Mouse (Mus musculus) lung, postnatal 0 days (tissue): ENCODE measurements at regions not wholly inside any gene's neighbourhood (a gene's known extent, or its start where the extent isn't known, plus 50 kb on each side); places are given as distances from the start of the nearest gene placed in this dataset.

ENCODE experiments used
- ATAC-seq: fragments of 200-750 bp; cut with Nextera tagmentation; 2 replicates; pipeline ENCODE4 v1.8.0; 2017; ENCODE audit warnings: moderate library complexity
- DNase-seq: peaks from one replicate; pipeline ENCODE4 v3.0.0-alpha.2; 2016; ENCODE audit warnings: low spot score
- H3K27ac ChIP-seq: fragments of 300-500 bp; sonication (generic); 2 replicates; pipeline ENCODE4 v1.5.1; 2014; ENCODE audit warnings: antibody characterized with exemption, mild to moderate bottlenecking, low read length, mixed read lengths
- H3K27me3 ChIP-seq: fragments of 300-500 bp; sonication (generic); replicated peaks from 2 replicates; pipeline ENCODE4 v1.6.1; 2014; ENCODE audit warnings: low read length, mixed read lengths; ENCODE audit not compliant: insufficient read depth
- H3K36me3 ChIP-seq: fragments of 300-500 bp; sonication (generic); 2 replicates; pipeline ENCODE4 v1.6.1; 2014; ENCODE audit warnings: low read length, mixed read lengths; ENCODE audit not compliant: insufficient read depth
- H3K4me1 ChIP-seq: fragments of 300-500 bp; sonication (generic); 2 replicates; pipeline ENCODE4 v1.6.1; 2014; ENCODE audit warnings: antibody characterized with exemption, low read depth, low read length, mixed read lengths; ENCODE audit not compliant: insufficient read depth
- H3K4me2 ChIP-seq: fragments of 300-500 bp; sonication (generic); replicated peaks from 2 replicates; pipeline ENCODE4 v1.6.1; 2014; ENCODE audit warnings: low read depth, mild to moderate bottlenecking, low read length, moderate library complexity, mixed read lengths
- H3K4me3 ChIP-seq: fragments of 300-500 bp; sonication (generic); 2 replicates; pipeline ENCODE4 v1.5.1; 2014; ENCODE audit warnings: low read depth, low read length
- H3K9ac ChIP-seq: fragments of 300-500 bp; sonication (generic); replicated peaks from 2 replicates; pipeline ENCODE4 v1.6.1; 2014; ENCODE audit warnings: low read depth, mild to moderate bottlenecking
- H3K9me3 ChIP-seq: fragments of 300-500 bp; sonication (generic); 2 replicates; pipeline ENCODE4 v1.6.1; 2016; ENCODE audit warnings: low read length, mixed read lengths
- CTCF ChIP-seq: IDR thresholded peaks from 2 replicates; pipeline ENCODE4 v1.5.1; 2016; ENCODE audit warnings: antibody characterized with exemption, mild to moderate bottlenecking
- EP300 ChIP-seq: IDR thresholded peaks from 2 replicates; pipeline ENCODE4 v1.6.1; 2016; ENCODE audit warnings: antibody characterized with exemption, mild to moderate bottlenecking, control low read depth
- WGBS: fragments of 180-500 bp; shearing (Covaris S2); extraction: QIAGEN DNeasy Blood & Tissue Kit; methylation state at CpG from one replicate; pipeline ENCODE4 v1.1.7; 2014; 5-methylcytosine and 5-hydroxymethylcytosine counted together

DNA sequence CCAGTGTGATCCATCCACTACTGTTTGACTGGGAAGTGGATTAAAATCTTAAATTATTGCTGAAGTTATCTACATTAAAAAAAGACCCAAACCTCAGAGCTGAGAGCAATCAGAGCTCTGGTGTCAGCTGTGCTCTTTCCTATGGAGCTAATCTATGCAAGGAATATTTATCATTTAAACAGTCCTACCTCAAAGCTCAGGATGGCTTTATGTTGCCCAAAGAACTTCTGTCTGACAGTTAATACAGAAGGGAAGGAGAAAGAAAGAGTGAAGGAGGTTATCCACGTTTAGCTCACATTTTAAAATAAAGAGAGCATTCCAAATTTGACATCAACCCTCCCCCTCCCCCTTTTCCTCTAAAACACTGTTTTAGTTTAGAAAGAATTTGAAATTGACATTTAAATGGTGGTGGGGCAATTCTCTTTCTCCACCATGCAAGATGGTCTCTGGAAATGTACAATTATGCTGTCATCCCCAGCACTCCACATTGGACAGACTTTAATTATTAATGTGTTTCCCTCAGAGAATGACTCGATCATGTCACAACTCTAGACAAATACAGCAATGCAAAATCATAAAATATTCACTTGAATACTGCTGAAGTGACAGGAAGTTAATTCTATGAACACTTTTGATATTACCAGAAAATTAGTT lies 1141.5 kb upstream of the Adgrl4 start:
- WGBS: 52% methylated on average over 2 of the region's 2 CpGs
- H3K36me3 ChIP-seq: no peaks in the 10 kb centered on the region
- H3K9ac ChIP-seq: no peak overlapping the region
- H3K4me2 ChIP-seq: no peak overlapping the region
- no peaks in the 10 kb centered on the region for H3K27me3 ChIP-seq
- ATAC-seq (no peak), DNase-seq (no peak)
- H3K4me3 ChIP-seq: no peak overlapping the region
- no peaks in the 10 kb centered on the region for H3K9me3 ChIP-seq
- TF ChIP-seq EP300 (no peak), CTCF (no peak)
- no peaks in the 10 kb centered on the region for H3K4me1 ChIP-seq
- H3K27ac ChIP-seq: no peak overlapping the region

DNA sequence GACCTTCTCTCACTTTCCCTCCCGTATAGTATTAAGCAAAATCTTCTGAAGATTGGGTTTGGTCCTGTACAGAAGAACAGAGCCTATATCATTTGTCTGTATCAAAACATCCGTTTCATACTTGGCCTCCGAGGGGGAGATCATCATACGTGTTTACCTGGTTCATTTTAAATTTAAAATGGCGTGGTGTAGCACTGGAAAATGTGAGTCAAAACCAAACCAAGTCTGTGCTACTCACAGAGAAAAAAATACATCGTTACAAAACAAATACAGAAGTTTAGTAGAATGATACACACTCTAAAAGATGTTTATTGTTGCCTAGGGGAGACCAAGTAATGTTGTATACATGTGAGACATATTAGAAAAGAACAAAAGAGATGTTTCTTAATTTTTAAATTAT lies 1108.9 kb upstream of the Adgrl4 start:
- Histone ChIP-seq H3K27me3 (no peaks in the 10 kb centered on the region), H3K4me2 (no peak overlapping the region), H3K4me3 (no peak overlapping the region), H3K27ac (no peak overlapping the region), H3K4me1 (no peaks in the 10 kb centered on the region), H3K9ac (no peak overlapping the region), H3K9me3 (no peaks in the 10 kb centered on the region), H3K36me3 (no peaks in the 10 kb centered on the region)
- WGBS: 81% methylated on average over 6 of the region's 6 CpGs
- DNase-seq: no peak
- TF ChIP-seq CTCF (no peak), EP300 (no peak)
- no peak for ATAC-seq

DNA sequence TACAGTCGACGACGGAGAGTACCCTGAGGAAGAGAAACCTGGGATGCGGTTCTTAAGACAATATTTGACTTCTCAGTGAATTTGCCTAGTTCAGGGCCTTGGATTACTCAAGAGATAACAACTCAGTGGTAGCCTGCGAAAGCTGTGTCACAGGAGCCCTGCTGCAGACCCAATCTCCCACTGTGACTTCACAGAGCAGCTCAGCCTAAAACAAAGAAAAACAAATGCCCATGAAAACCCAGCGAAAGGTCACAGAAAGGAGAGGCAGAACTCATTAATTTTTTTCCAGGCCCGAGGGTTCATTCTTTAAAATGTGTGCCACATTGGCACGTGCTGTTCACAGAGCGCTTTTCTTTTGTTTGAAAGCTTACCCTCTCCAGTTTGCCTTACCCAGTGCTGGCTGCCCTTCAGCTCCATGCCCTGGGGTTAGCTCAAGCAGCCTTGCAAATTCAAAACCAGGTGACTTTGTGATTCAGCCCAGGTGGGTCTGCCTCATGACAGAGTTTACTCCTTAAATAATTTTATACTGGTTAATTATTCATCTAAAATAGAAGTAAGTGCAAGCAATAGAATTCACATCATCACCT lies 1085.5 kb upstream of the Adgrl4 start:
- no peak overlapping the region for H3K4me2 ChIP-seq
- 41% methylated on average over 9 of the region's 9 CpGs for WGBS
- no peaks in the 10 kb centered on the region for H3K4me1 ChIP-seq
- H3K4me3 ChIP-seq: no peak overlapping the region
- TF ChIP-seq CTCF (no peak), EP300 (no peak)
- H3K36me3 ChIP-seq: no peaks in the 10 kb centered on the region
- no peaks in the 10 kb centered on the region for H3K9me3 ChIP-seq
- H3K9ac ChIP-seq: no peak overlapping the region
- ATAC-seq (no peak), DNase-seq (no peak)
- no peak overlapping the region for H3K27ac ChIP-seq
- no peaks in the 10 kb centered on the region for H3K27me3 ChIP-seq

DNA sequence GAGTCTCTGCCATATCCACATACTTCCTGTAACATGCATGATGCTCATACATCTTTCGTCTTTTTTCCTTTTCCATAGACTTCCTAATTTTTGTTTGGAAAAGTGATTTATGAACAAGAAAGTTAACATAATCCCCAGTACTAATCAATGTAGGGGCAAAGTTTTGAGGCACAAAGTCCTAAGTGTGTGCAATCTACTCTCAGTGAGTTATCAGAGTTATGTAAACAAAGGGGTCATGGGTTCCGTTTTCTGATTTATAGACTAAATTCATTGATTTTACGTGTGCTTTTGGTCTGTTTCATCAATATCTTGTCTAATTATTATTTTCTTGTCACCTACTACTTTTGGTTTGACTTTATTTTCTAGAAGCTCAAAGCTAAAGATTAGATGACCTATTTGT lies 1071.9 kb upstream of the Adgrl4 start:
- ATAC-seq (no peak), DNase-seq (no peak)
- WGBS: 68% methylated on average over 3 of the region's 3 CpGs
- H3K4me2 ChIP-seq: no peak overlapping the region
- TF ChIP-seq CTCF: no peak
- TF ChIP-seq EP300: no peak
- H3K27me3 ChIP-seq: no peaks in the 10 kb centered on the region
- H3K4me1 ChIP-seq: no peaks in the 10 kb centered on the region
- H3K9ac ChIP-seq: no peak overlapping the region
- no peaks in the 10 kb centered on the region for H3K9me3 ChIP-seq
- H3K27ac ChIP-seq: no peak overlapping the region
- H3K36me3 ChIP-seq: no peaks in the 10 kb centered on the region
- no peak overlapping the region for H3K4me3 ChIP-seq

DNA sequence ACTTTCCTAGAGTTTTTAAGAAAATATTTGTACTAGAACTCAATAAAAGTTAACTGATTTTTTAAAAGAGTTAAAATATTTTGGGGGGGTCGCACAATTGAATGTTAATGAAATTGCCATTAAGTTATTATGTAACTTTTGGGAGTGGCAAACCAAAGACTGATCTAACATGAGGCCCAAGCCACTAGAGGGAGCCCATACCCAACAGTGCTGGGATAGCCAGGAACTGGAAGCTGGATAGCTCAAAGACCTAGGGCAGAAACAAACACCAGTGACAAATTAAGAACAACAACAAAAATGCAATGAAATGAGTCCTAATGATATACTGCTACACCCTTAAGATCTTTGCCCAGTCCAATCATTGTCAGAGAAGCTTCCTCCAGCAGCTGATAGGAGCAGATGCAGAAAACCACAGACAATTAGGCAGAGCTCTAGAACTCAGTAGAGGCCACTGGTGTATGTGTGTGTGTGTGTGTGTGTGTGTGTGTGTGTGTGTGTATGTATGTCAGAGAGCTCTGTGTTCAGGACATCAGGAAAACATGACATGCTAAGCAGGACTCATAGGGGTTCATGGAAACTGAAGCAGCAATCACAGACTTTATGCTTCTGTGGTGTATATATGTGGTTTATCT lies 1052.6 kb upstream of the Adgrl4 start:
- H3K36me3 ChIP-seq: no peaks in the 10 kb centered on the region
- H3K4me2 ChIP-seq: no peak overlapping the region
- no peaks in the 10 kb centered on the region for H3K4me1 ChIP-seq
- no peaks in the 10 kb centered on the region for H3K27me3 ChIP-seq
- H3K9me3 ChIP-seq: no peaks in the 10 kb centered on the region
- no peak overlapping the region for H3K9ac ChIP-seq
- no peak for ATAC-seq
- TF ChIP-seq EP300 (no peak), CTCF (peak; percentile 68)
- H3K27ac ChIP-seq: no peak overlapping the region
- peak; percentile 21 for DNase-seq
- no peak overlapping the region for H3K4me3 ChIP-seq
- WGBS: 4% methylated on average over 1 of the region's 1 CpGs

DNA sequence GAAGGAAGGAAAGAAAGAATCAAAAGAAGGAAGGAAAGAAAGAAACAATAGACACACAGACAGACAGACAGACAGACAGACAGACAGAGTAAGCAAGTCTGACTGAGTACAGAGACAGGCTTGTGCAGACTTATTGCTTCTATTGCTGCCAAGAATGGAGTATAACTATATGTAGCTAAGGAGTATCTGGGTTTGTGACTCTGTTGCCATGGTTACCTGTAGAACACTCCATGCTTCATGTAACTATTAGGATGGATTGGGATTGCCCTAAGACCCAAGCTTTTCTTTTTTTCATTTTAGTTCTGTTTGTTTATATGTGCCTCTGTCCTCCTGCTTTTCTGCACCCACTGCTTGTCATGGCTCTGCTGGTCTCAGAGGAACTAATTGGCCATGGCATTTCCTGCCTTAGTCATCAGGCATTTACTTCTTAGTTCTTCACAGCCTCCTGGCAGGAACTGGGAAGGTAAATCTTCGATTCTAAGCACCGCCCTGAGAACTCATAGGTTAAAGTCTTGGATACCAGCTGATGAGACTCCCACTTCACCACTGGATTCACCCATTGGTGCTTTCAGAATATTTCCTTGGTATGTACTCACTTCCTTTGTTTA lies 1035.9 kb upstream of the Adgrl4 start:
- no peak overlapping the region for H3K4me3 ChIP-seq
- no peaks in the 10 kb centered on the region for H3K9me3 ChIP-seq
- TF ChIP-seq CTCF: no peak
- no peak for TF ChIP-seq EP300
- DNase-seq (no peak), ATAC-seq (no peak)
- 64% methylated on average over 2 of the region's 2 CpGs for WGBS
- no peaks in the 10 kb centered on the region for H3K4me1 ChIP-seq
- no peak overlapping the region for H3K27ac ChIP-seq
- H3K27me3 ChIP-seq: no peaks in the 10 kb centered on the region
- H3K9ac ChIP-seq: no peak overlapping the region
- no peaks in the 10 kb centered on the region for H3K36me3 ChIP-seq
- H3K4me2 ChIP-seq: no peak overlapping the region
